Mouse (Mus musculus) liver, adult 2 months (tissue): Measurements from ENCODE around the gene Zfc3h1.

Source experiments
- CTCF ChIP-seq: fragments of 200-500 bp; IDR thresholded peaks from 2 replicates; pipeline ENCODE4 v1.5.1; 2011; ENCODE audit warnings: low read depth, low read length, control low read depth
- POLR2A ChIP-seq: fragments of 200-500 bp; IDR thresholded peaks from 2 replicates; pipeline ENCODE4 v1.6.1; 2011; ENCODE audit warnings: low read length, control low read depth; ENCODE audit not compliant: insufficient read depth; ENCODE audit errors: extremely low read depth

DNA sequence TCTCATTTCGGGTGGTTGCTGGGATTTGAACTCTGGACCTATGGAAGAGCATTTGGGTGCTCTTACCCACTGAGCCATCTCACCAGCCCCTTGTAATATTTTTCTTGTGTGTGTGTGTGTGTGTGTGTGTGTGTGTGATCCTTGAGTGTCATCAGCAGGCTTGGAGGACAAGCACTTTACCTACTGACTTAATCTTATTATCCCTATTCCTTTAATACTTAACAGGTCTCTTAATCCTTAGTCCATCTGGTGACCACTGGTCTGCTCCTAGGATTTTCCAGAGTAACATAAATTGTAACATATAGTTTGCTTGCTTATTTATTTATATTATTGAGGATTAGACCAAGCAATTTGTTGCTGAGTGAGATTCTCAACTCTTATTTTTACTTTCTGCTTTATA lies 7.1 kb downstream of the Zfc3h1 start:
- no peak for TF ChIP-seq CTCF
- TF ChIP-seq POLR2A, result no peak
